Mouse (Mus musculus): ENCODE measurements at regions not wholly inside any gene's neighbourhood (a gene's known extent, or its start where the extent isn't known, plus 50 kb on each side); places are given as distances from the start of the nearest gene placed in this dataset.

GRCm38 (mm10) chr10:21740256-21740655 is 141.7 kb upstream of the Sgk1 start:
- DNase-seq: no peak

- DNase-seq: peak; percentile 9 to 17
Observed at GRCm38 (mm10) chr10:21741575-21741974, 140.4 kb upstream of the Sgk1 start.

GRCm38 (mm10) chr10:21741976-21742745 is 139.8 kb upstream of the Sgk1 start:
- no peak for DNase-seq

- DNase-seq: no peak
Observed at GRCm38 (mm10) chr10:21743396-21743795, 138.6 kb upstream of the Sgk1 start.

GRCm38 (mm10) chr10:21744341-21744955 is 137.5 kb upstream of the Sgk1 start:
- DNase-seq: peak in 1 of 2 experiments; percentile 14

GRCm38 (mm10) chr10:21745940-21746487 is 136.0 kb upstream of the Sgk1 start:
- no peak for DNase-seq

GRCm38 (mm10) chr10:21746713-21747112 is 135.3 kb upstream of the Sgk1 start:
- DNase-seq: no peak

- DNase-seq: no peak
Observed at GRCm38 (mm10) chr10:21751326-21751725, 130.7 kb upstream of the Sgk1 start.

- no peak for DNase-seq
Observed at GRCm38 (mm10) chr10:21752392-21752791, 129.6 kb upstream of the Sgk1 start.

- no peak for DNase-seq
Observed at GRCm38 (mm10) chr10:21754763-21755548, 127.0 kb upstream of the Sgk1 start.

- no peak for DNase-seq
Observed at GRCm38 (mm10) chr10:21755717-21756116, 126.3 kb upstream of the Sgk1 start.

GRCm38 (mm10) chr10:21756811-21757210 is 125.2 kb upstream of the Sgk1 start:
- no peak for DNase-seq

- no peak for DNase-seq
Observed at GRCm38 (mm10) chr10:21758122-21758521, 123.9 kb upstream of the Sgk1 start.

GRCm38 (mm10) chr10:21762516-21762915 is 119.5 kb upstream of the Sgk1 start:
- DNase-seq: no peak

- no peak for DNase-seq
Observed at GRCm38 (mm10) chr10:21763017-21763964, 118.7 kb upstream of the Sgk1 start.

- no peak for DNase-seq
Observed at GRCm38 (mm10) chr10:21764090-21764489, 117.9 kb upstream of the Sgk1 start.

GRCm38 (mm10) chr10:21764891-21765290 is 117.1 kb upstream of the Sgk1 start:
- no peak for DNase-seq

- DNase-seq: no peak
Observed at GRCm38 (mm10) chr10:21773548-21773947, 108.4 kb upstream of the Sgk1 start.

GRCm38 (mm10) chr10:21775441-21775840 is 106.5 kb upstream of the Sgk1 start:
- no peak for DNase-seq

- no peak for DNase-seq
Observed at GRCm38 (mm10) chr10:21775911-21776761, 105.8 kb upstream of the Sgk1 start.

- no peak for DNase-seq
Observed at GRCm38 (mm10) chr10:21776762-21777080, 105.3 kb upstream of the Sgk1 start.
